Mouse (Mus musculus): Measurements from ENCODE around the gene Tnks1bp1. TPM values are rescaled to one million over a fixed set of nuclear protein-coding genes. Genes with fewer than 3 reads are reported as not detected.

Gene Tnks1bp1
- polyA plus RNA-seq, 2 experiments, result 17.0 to 85.9 TPM

DNA sequence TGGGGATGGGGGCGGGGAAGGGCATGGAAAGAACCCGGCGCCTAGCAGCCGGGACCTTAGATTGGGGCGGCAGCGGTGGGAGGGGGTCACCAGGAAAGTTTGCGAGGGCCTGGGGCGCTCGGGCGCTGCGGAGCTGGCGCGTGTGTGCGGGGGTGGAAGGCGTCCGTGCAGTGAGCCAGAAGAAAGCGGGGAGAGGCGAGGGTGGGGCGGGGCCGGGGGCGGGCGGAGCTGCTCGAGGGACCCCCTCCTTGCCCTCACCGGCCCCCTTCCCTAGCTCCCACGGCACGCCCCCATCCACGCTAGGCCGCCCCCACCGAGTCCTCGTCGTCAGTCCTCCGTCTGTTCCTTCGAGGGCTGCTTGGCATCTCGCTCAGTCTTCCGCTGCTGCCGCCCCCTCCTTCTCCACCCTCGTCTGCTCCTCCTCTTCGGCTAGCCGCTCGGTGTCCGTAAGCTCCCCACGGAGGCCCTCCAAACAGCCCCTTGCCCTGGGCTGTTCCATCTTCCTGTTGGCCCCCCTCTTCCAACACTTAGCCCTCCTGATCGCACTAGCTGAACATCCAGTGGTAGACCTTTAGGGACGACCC lies 438 bp downstream of the Tnks1bp1 start:
- Histone ChIP-seq H3K27me3 (ENCODE audit: control insufficient read depth, insufficient read depth, low read length) (no peaks in the 10 kb centered on the region), H3K9ac (ENCODE audit: low read depth, low read length, severe bottlenecking) (peak overlapping the region; percentile 73), H3K9me3 (ENCODE audit: control insufficient read depth, low read length) (no peaks in the 10 kb centered on the region), H3K4me3 (replicated peaks; ENCODE audit: low read length) (peak overlapping the region; percentile 71), H3K4me2 (replicated peaks; ENCODE audit: low read depth, low read length, severe bottlenecking) (peak overlapping the region; percentile 71), H3K4me1 (ENCODE audit: control insufficient read depth, insufficient read depth, low read length) (peaks cover 18% of the 10 kb centered on the region), H3K27ac (replicated peaks; ENCODE audit: low read depth, low read length) (peak overlapping the region; percentile 95), H3K36me3 (ENCODE audit: control insufficient read depth, insufficient read depth, low read length) (peaks cover 55% of the 10 kb centered on the region)
- peak; percentile 71 for ATAC-seq (ENCODE audit: low FRiP score, low read depth)
- 0% methylated on average over 17 of the region's 44 CpGs for WGBS
- TF ChIP-seq POLR2A (IDR thresholded peaks at IDR 0.05; ENCODE audit: borderline replicate concordance, extremely low read depth, insufficient read depth, insufficient read length), result no peak
- peak; percentile 82 for DNase-seq (ENCODE audit: low spot score)

DNA sequence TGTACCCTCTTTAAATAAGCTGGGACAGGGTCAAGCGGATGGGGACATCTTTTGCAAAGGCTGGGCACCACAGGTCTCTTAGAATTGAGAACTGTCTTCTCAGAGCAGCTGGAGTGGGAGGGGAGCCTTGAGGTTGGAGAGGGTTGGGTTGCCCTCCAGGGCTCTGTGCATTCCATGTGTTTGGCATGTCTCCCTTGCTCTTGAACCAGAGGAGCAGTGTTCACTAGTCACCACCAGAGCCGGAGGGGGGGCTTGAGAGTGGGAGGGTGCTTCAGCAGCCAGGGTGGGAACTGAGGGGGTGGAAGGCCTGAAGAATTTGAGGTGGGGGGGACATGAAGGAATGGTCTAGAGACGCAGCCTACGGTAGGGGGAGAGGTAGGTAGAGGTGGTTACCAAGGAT lies 1.5 kb downstream of the Tnks1bp1 start:
- Histone ChIP-seq H3K36me3 (ENCODE audit: control insufficient read depth, insufficient read depth, low read length) (peaks cover 55% of the 10 kb centered on the region), H3K9ac (ENCODE audit: low read depth, low read length, severe bottlenecking) (peak overlapping the region; percentile 73; the same call in 1 of the 2 replicates), H3K4me2 (replicated peaks; ENCODE audit: low read depth, low read length, severe bottlenecking) (peak overlapping the region; percentile 71), H3K9me3 (ENCODE audit: control insufficient read depth, low read length) (no peaks in the 10 kb centered on the region), H3K4me3 (replicated peaks; ENCODE audit: low read length) (peak overlapping the region; percentile 71), H3K4me1 (ENCODE audit: control insufficient read depth, insufficient read depth, low read length) (peaks cover 18% of the 10 kb centered on the region), H3K27ac (replicated peaks; ENCODE audit: low read depth, low read length) (peak overlapping the region; percentile 95), H3K27me3 (ENCODE audit: control insufficient read depth, insufficient read depth, low read length) (no peaks in the 10 kb centered on the region)
- ATAC-seq (ENCODE audit: low FRiP score, low read depth) (no peak), DNase-seq (ENCODE audit: low spot score) (peak; percentile 59)
- no peak for TF ChIP-seq POLR2A (IDR thresholded peaks at IDR 0.05; ENCODE audit: borderline replicate concordance, extremely low read depth, insufficient read depth, insufficient read length)
- 64% methylated on average over 4 of the region's 4 CpGs for WGBS

GRCm38 (mm10) chr2:85050001-85050634 lies 2.3 kb downstream of the Tnks1bp1 start:
- Histone ChIP-seq H3K9me3 (ENCODE audit: control insufficient read depth, low read length) (no peaks in the 10 kb centered on the region), H3K36me3 (ENCODE audit: control insufficient read depth, insufficient read depth, low read length) (peaks cover 55% of the 10 kb centered on the region), H3K9ac (ENCODE audit: low read depth, low read length, severe bottlenecking) (peak overlapping the region; percentile 37), H3K4me3 (replicated peaks; ENCODE audit: low read length) (peak overlapping the region; percentile 71), H3K4me1 (ENCODE audit: control insufficient read depth, insufficient read depth, low read length) (peaks cover 18% of the 10 kb centered on the region), H3K27ac (replicated peaks; ENCODE audit: low read depth, low read length) (peak overlapping the region; percentile 95), H3K4me2 (replicated peaks; ENCODE audit: low read depth, low read length, severe bottlenecking) (peak overlapping the region; percentile 71), H3K27me3 (ENCODE audit: control insufficient read depth, insufficient read depth, low read length) (no peaks in the 10 kb centered on the region)
- peak; percentile 92 for DNase-seq (ENCODE audit: low spot score)
- TF ChIP-seq POLR2A (IDR thresholded peaks at IDR 0.05; ENCODE audit: borderline replicate concordance, extremely low read depth, insufficient read depth, insufficient read length), result no peak
- peak; percentile 68 for ATAC-seq (ENCODE audit: low FRiP score, low read depth)
- 11% methylated on average over 10 of the region's 10 CpGs for WGBS

DNA sequence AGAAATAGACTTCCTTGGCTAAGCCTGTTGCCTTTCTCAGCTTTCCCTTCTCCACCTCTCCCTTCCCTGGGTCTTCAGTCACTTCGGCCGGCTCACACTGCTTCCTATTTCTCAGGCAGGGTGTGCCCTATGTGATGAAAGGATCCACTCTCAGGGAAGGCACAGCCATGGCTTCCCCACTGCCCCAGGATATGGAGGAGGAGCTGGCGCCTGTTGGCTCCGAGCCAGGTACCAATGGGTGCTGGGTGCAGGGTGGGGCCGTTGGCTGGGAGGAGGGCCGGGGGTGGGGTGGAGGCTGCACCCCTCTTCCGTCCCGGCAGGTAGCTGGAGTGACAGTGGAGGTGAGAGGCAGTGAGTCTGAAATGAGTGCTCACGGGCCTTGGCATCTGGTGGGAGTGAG lies 2.9 kb downstream of the Tnks1bp1 start:
- Histone ChIP-seq H3K4me3 (replicated peaks; ENCODE audit: low read length) (peak overlapping the region; percentile 71), H3K36me3 (ENCODE audit: control insufficient read depth, insufficient read depth, low read length) (peaks cover 55% of the 10 kb centered on the region), H3K4me1 (ENCODE audit: control insufficient read depth, insufficient read depth, low read length) (peaks cover 18% of the 10 kb centered on the region), H3K27me3 (ENCODE audit: control insufficient read depth, insufficient read depth, low read length) (no peaks in the 10 kb centered on the region), H3K27ac (replicated peaks; ENCODE audit: low read depth, low read length) (peak overlapping the region; percentile 95), H3K9me3 (ENCODE audit: control insufficient read depth, low read length) (no peaks in the 10 kb centered on the region), H3K9ac (ENCODE audit: low read depth, low read length, severe bottlenecking) (peak overlapping the region; percentile 37), H3K4me2 (replicated peaks; ENCODE audit: low read depth, low read length, severe bottlenecking) (peak overlapping the region; percentile 71)
- no peak for TF ChIP-seq POLR2A (IDR thresholded peaks at IDR 0.05; ENCODE audit: borderline replicate concordance, extremely low read depth, insufficient read depth, insufficient read length)
- no peak for ATAC-seq (ENCODE audit: low FRiP score, low read depth)
- DNase-seq (ENCODE audit: low spot score), result peak; percentile 23
- WGBS, result 36% methylated on average over 9 of the region's 9 CpGs

DNA sequence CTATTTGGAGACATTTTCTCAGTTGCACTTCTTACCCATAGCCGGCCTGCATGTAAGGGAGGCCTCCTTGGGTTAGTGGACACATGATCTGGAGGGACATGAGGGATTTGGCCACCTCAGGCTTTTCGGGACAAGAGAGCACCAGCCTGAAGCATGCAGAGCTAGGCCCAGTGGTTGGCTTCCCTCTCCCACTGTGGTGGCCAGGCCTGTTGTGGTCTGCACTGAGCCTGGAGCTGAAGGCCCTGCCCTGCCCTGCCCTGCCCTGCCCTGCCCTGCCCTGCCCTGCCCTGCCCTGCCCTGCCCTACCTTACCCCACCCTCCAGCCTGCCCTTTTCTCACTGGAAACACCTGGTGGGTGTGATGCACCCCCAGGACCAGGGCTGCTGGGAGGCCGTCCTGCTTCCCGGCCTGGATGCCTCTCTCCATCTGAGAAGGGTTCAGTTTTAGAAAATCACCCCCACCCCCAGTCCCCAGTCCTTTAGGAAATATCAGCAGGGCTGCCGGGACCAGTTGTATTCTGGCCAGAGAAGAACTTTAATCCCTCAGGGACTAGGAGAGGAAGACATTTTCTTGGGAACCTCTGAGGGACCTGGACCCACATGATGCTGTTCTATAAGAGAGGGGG lies 5.5 kb downstream of the Tnks1bp1 start:
- Histone ChIP-seq H3K4me1 (ENCODE audit: control insufficient read depth, insufficient read depth, low read length) (peaks cover 16% of the 10 kb centered on the region), H3K36me3 (ENCODE audit: control insufficient read depth, insufficient read depth, low read length) (peaks cover 66% of the 10 kb centered on the region), H3K4me2 (replicated peaks; ENCODE audit: low read depth, low read length, severe bottlenecking) (no peak overlapping the region), H3K9ac (ENCODE audit: low read depth, low read length, severe bottlenecking) (no peak overlapping the region), H3K4me3 (replicated peaks; ENCODE audit: low read length) (no peak overlapping the region), H3K9me3 (ENCODE audit: control insufficient read depth, low read length) (no peaks in the 10 kb centered on the region), H3K27me3 (ENCODE audit: control insufficient read depth, insufficient read depth, low read length) (no peaks in the 10 kb centered on the region), H3K27ac (replicated peaks; ENCODE audit: low read depth, low read length) (no peak overlapping the region)
- DNase-seq (ENCODE audit: low spot score) (no peak), ATAC-seq (ENCODE audit: low FRiP score, low read depth) (no peak)
- WGBS, result 86% methylated on average over 5 of the region's 5 CpGs
- TF ChIP-seq POLR2A (IDR thresholded peaks at IDR 0.05; ENCODE audit: borderline replicate concordance, extremely low read depth, insufficient read depth, insufficient read length), result no peak

Data from limb, embryonic 14.5 days (tissue).